Mouse (Mus musculus) myocyte (in vitro differentiated cells): ENCODE measurements around the gene Trim39. TPM values are rescaled to one million over a fixed set of nuclear protein-coding genes. Genes with fewer than 3 reads are reported as not detected.

Experiments
- H3K27me3 ChIP-seq: one replicate; pipeline ENCODE4 v1.6.1; 2011; ENCODE audit not compliant: control insufficient read depth, insufficient read depth, insufficient read length
- H3K36me3 ChIP-seq: one replicate; pipeline ENCODE4 v1.6.1; 2011; ENCODE audit not compliant: control insufficient read depth, insufficient read depth
- H3K4me2 ChIP-seq: one replicate; pipeline ENCODE4 v1.6.1; 2011; ENCODE audit warnings: low read depth, control low read depth
- H3K4me3 ChIP-seq: one replicate; pipeline ENCODE4 v1.5.1; 2011; ENCODE audit warnings: mild to moderate bottlenecking, control low read depth, moderate library complexity
- H3K79me2 ChIP-seq: one replicate; pipeline ENCODE4 v1.6.1; 2011; ENCODE audit not compliant: control insufficient read depth, insufficient read depth
- H3ac ChIP-seq: one replicate; pipeline ENCODE4 v1.6.1; 2011; ENCODE audit not compliant: control insufficient read depth, insufficient read length
- CEBPB ChIP-seq: IDR thresholded peaks from 2 replicates; pipeline ENCODE4 v1.6.1; 2011; ENCODE audit warnings: mild to moderate bottlenecking, moderate library complexity; ENCODE audit not compliant: poor library complexity, insufficient read depth, severe bottlenecking
- E2F4 ChIP-seq: IDR thresholded peaks from one replicate; pipeline ENCODE4 v1.6.1; 2011; ENCODE audit warnings: mild to moderate bottlenecking, control low read depth, moderate library complexity; ENCODE audit not compliant: insufficient read depth
- MAX ChIP-seq: IDR thresholded peaks from one replicate; pipeline ENCODE4 v1.6.1; 2011; ENCODE audit warnings: low read depth, mild to moderate bottlenecking, control low read depth
- MYOD1 ChIP-seq, 3 experiments: IDR thresholded peaks; one replicate each; pipeline ENCODE4 v1.6.1; 2011; ENCODE audit warnings: control low read depth in 2 of 3, low read depth in 2 of 3, mild to moderate bottlenecking in 2 of 3, moderate library complexity in 1 of 3; ENCODE audit not compliant: insufficient read length in 2 of 3, control insufficient read depth in 1 of 3
- MYOG ChIP-seq, 3 experiments: IDR thresholded peaks; one replicate each; pipeline ENCODE4 v1.6.1; 2011; ENCODE audit warnings: control low read depth in 2 of 3, low read depth in 2 of 3, mild to moderate bottlenecking in 2 of 3; ENCODE audit not compliant: insufficient read length in 2 of 3, control insufficient read depth in 1 of 3, insufficient read depth in 1 of 3
- POLR2A ChIP-seq: IDR thresholded peaks from one replicate; pipeline ENCODE4 v1.6.1; 2011; ENCODE audit warnings: low read depth, mild to moderate bottlenecking, control low read depth, moderate library complexity; ENCODE audit not compliant: insufficient read length
- POLR2AphosphoS2 ChIP-seq: IDR thresholded peaks from one replicate; pipeline ENCODE4 v1.6.1; 2011; ENCODE audit warnings: low read depth, control low read depth; ENCODE audit not compliant: insufficient read length
- REST ChIP-seq: IDR thresholded peaks from one replicate; pipeline ENCODE4 v1.6.1; 2011; ENCODE audit warnings: mild to moderate bottlenecking, control low read depth, moderate library complexity; ENCODE audit not compliant: insufficient read depth, insufficient read length
- SRF ChIP-seq: IDR thresholded peaks from one replicate; pipeline ENCODE4 v1.6.1; 2011; ENCODE audit warnings: low read depth; ENCODE audit not compliant: control insufficient read depth, insufficient read length
- TCF12 ChIP-seq: IDR thresholded peaks from one replicate; pipeline ENCODE4 v1.6.1; 2011; ENCODE audit warnings: mild to moderate bottlenecking, control low read depth; ENCODE audit not compliant: poor library complexity, insufficient read depth, severe bottlenecking
- TCF3 ChIP-seq: IDR thresholded peaks from one replicate; pipeline ENCODE4 v1.6.1; 2011; ENCODE audit warnings: low read depth, control low read depth; ENCODE audit not compliant: insufficient read length
- USF1 ChIP-seq: IDR thresholded peaks from one replicate; pipeline ENCODE4 v1.6.1; 2011; ENCODE audit warnings: low read depth, mild to moderate bottlenecking, control low read depth, moderate library complexity
- polyA plus RNA-seq: library from polyadenylated mRNA; unstranded; fragments of >200 nt; fragmentation: generic; extraction: Trizol; gene quantifications from one replicate; pipeline ENCODE4 v1.2.1, GENCODE M21; 2012; ENCODE audit warnings: missing spikeins

Gene Trim39
- polyA plus RNA-seq, 1 experiment, result 5.5 TPM

GRCm38 (mm10) chr17:36233572-36233971 lies 38.5 kb downstream of the Trim39 start:
- no peak overlapping the region for H3ac ChIP-seq
- TF ChIP-seq CEBPB (no peak), POLR2A (no peak), REST (no peak), POLR2AphosphoS2 (no peak), USF1 (no peak), MYOD1 (IDR thresholded peaks at IDR 0.05; ENCODE audit: control insufficient read depth in 1 of 3, insufficient read length in 2 of 3, low read depth in 2 of 3) (peak; percentile 5 to 80 (median 14)), MYOG (IDR thresholded peaks at IDR 0.05; ENCODE audit: control insufficient read depth in 1 of 3, insufficient read depth in 1 of 3, insufficient read length in 2 of 3, low read depth in 2 of 3) (no peak), MAX (no peak)
- no peak overlapping the region for H3K4me2 ChIP-seq
- peaks cover 4% of the 10 kb centered on the region for H3K27me3 ChIP-seq
- H3K36me3 ChIP-seq, result no peaks in the 10 kb centered on the region
- H3K4me3 ChIP-seq, result no peak overlapping the region
- H3K79me2 ChIP-seq, result no peaks in the 10 kb centered on the region

DNA sequence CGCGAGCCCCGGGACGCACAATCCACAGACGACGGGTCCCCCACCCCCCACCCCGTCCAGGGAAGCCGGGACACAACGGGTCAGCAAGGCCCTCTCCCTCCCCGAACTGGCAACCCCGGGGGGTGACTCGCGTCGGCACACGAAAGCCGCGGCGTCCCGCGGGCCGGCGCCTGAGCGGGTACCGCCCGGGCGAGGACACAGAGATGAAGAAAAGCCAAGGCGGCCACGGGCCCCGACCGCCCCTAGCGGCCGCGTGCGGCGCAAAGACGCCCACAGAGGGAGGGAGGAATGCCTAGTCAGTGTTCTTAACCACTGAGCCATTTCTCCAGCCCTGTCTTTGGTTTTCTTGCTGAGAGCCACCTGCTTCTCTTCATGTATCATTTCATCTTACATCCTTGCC lies 40.7 kb downstream of the Trim39 start:
- H3K27me3 ChIP-seq, result peaks cover 7% of the 10 kb centered on the region
- no peak overlapping the region for H3ac ChIP-seq
- TF ChIP-seq POLR2AphosphoS2 (no peak), MAX (no peak), MYOG (IDR thresholded peaks at IDR 0.05; ENCODE audit: control insufficient read depth in 1 of 3, insufficient read depth in 1 of 3, insufficient read length in 2 of 3, low read depth in 2 of 3) (no peak), MYOD1 (IDR thresholded peaks at IDR 0.05; ENCODE audit: control insufficient read depth in 1 of 3, insufficient read length in 2 of 3, low read depth in 2 of 3) (peak in 1 of 3 experiments; percentile 43)
- no peaks in the 10 kb centered on the region for H3K79me2 ChIP-seq
- H3K36me3 ChIP-seq, result no peaks in the 10 kb centered on the region
- H3K4me3 ChIP-seq, result no peak overlapping the region
- H3K4me2 ChIP-seq, result no peak overlapping the region

DNA sequence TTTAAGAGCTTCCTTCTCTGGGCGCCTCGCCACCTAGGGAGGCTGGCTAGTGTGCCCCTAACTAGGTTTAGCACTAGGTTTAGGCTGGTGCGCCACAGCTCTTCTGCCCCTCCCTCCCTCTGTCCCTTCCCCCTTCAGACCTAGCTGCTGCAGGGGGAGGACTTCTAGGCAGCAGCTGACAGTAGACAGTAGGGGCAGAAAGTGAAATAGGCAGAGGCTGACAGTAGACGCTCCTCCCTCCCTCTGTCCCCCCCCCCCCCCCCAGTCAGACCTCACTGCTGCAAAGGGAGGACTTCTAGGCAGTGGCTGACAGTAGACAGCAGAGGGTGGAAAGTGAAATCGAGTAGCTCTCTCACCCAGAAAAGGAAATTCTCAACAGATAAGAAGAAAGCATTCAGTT lies 43.0 kb downstream of the Trim39 start:
- Histone ChIP-seq H3K36me3 (no peaks in the 10 kb centered on the region), H3K4me3 (no peak overlapping the region), H3K4me2 (peak overlapping the region; percentile 18), H3K79me2 (no peaks in the 10 kb centered on the region), H3ac (no peak overlapping the region), H3K27me3 (peaks cover 25% of the 10 kb centered on the region)
- no peak for TF ChIP-seq CEBPB
- no peak for TF ChIP-seq POLR2A
- no peak for TF ChIP-seq E2F4
- TF ChIP-seq TCF12, result no peak
- TF ChIP-seq REST, result no peak
- no peak for TF ChIP-seq SRF

GRCm38 (mm10) chr17:36226921-36227320 lies 45.1 kb downstream of the Trim39 start:
- no peaks in the 10 kb centered on the region for H3K36me3 ChIP-seq
- no peaks in the 10 kb centered on the region for H3K79me2 ChIP-seq
- H3K4me3 ChIP-seq, result no peak overlapping the region
- no peak overlapping the region for H3K4me2 ChIP-seq
- H3K27me3 ChIP-seq, result peaks cover 32% of the 10 kb centered on the region
- no peak overlapping the region for H3ac ChIP-seq
- TF ChIP-seq MYOD1 (IDR thresholded peaks at IDR 0.05; ENCODE audit: control insufficient read depth in 1 of 3, insufficient read length in 2 of 3, low read depth in 2 of 3) (peak in 1 of 3 experiments; percentile 24), CEBPB (no peak), TCF3 (no peak), MYOG (IDR thresholded peaks at IDR 0.05; ENCODE audit: control insufficient read depth in 1 of 3, insufficient read depth in 1 of 3, insufficient read length in 2 of 3, low read depth in 2 of 3) (peak in 1 of 3 experiments; percentile 40), POLR2AphosphoS2 (no peak), SRF (no peak), REST (no peak)

GRCm38 (mm10) chr17:36225231-36225824 lies 46.7 kb downstream of the Trim39 start:
- H3K79me2 ChIP-seq, result no peaks in the 10 kb centered on the region
- TF ChIP-seq CEBPB, result no peak
- TF ChIP-seq E2F4, result no peak
- no peak for TF ChIP-seq SRF
- no peak for TF ChIP-seq USF1
- no peak for TF ChIP-seq POLR2AphosphoS2
- TF ChIP-seq POLR2A, result no peak
- no peak for TF ChIP-seq MYOG (IDR thresholded peaks at IDR 0.05; ENCODE audit: control insufficient read depth in 1 of 3, insufficient read depth in 1 of 3, insufficient read length in 2 of 3, low read depth in 2 of 3)
- no peak for TF ChIP-seq TCF12
- TF ChIP-seq TCF3, result no peak
- TF ChIP-seq MAX, result no peak
- no peak for TF ChIP-seq MYOD1 (IDR thresholded peaks at IDR 0.05; ENCODE audit: control insufficient read depth in 1 of 3, insufficient read length in 2 of 3, low read depth in 2 of 3)
- no peaks in the 10 kb centered on the region for H3K36me3 ChIP-seq
- H3K4me2 ChIP-seq, result peak overlapping the region; percentile 12
- H3ac ChIP-seq, result no peak overlapping the region
- H3K4me3 ChIP-seq, result no peak overlapping the region
- peaks cover 44% of the 10 kb centered on the region for H3K27me3 ChIP-seq

DNA sequence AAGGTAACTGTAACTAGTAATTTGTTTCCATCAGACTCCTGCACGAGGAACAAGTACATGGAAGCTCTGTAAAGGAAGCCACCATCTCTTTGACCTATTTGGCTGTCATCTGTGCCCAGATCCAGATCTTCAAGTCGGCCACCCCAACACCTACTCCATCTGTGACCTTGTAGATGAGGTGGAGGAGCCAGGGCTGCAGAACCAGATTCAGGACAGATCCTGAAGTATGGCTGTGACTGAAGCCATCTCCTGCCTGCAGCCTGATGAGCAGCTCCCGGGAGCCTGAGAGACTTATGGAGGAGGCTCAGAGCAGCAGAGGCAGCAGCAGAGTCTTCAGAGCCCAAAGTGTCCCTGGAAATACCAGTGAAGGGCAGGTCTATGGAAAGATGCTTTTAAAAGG lies 47.6 kb downstream of the Trim39 start:
- Histone ChIP-seq H3K4me3 (no peak overlapping the region), H3ac (no peak overlapping the region), H3K79me2 (no peaks in the 10 kb centered on the region), H3K27me3 (peaks cover 49% of the 10 kb centered on the region), H3K4me2 (no peak overlapping the region), H3K36me3 (no peaks in the 10 kb centered on the region)
- TF ChIP-seq TCF3 (no peak), POLR2AphosphoS2 (no peak), MAX (no peak)
